Mouse (Mus musculus): ENCODE measurements around the gene Pef1.

- TF ChIP-seq CTCF (IDR thresholded peaks at IDR 0.05; ENCODE audit: control insufficient read depth, insufficient read depth, insufficient replicate concordance, low read depth, low read length) (no peak), POLR2A (IDR thresholded peaks at IDR 0.05; ENCODE audit: control insufficient read depth, low read depth, low read length) (no peak)
These were observed 39.4 kb downstream of the Pef1 start for GRCm38 (mm10) chr4:130141786-130142185.

Data from testis, adult 2 months (tissue).